8 mouse cellular contexts compared by ENCODE assay signal in genomic region chr1:194624411-194624810, GRCm38 (mm10). TPM values are rescaled to one million over a fixed set of nuclear protein-coding genes. Genes with fewer than 3 reads are reported as not detected.
DNase-seq lines count a peak whose midpoint lies in the region; ATAC-seq and TF ChIP-seq lines count a peak whose summit lies in the region.

No protein-coding gene starts in this region.

- H3K4me2 ChIP-seq in limb, embryonic 13.5 days (replicated peaks) = peak overlapping the region; percentile 12; the same call in 1 of the 2 replicates
- peak overlapping the region; percentile 76 for H3K4me2 ChIP-seq in neural tube, embryonic 15.5 days

- H3K36me3 ChIP-seq in limb, embryonic 13.5 days = no peaks in the 10 kb centered on the region
- no peaks in the 10 kb centered on the region for H3K36me3 ChIP-seq in limb, embryonic 10.5 days
- H3K36me3 ChIP-seq in neural tube, embryonic 15.5 days = no peaks in the 10 kb centered on the region

- WGBS in cerebellum, adult 2 months = 58% methylated on average over 2 of the region's 2 CpGs
- 59% methylated on average over 2 of the region's 2 CpGs for WGBS in limb, embryonic 13.5 days
- WGBS in limb, embryonic 10.5 days = 58% methylated on average over 2 of the region's 2 CpGs
- 47% methylated on average over 2 of the region's 2 CpGs for WGBS in neural tube, embryonic 15.5 days

- H3K4me3 ChIP-seq in cerebellum, adult 2 months (replicated peaks; ENCODE audit: insufficient read depth, low read depth, low read length) = no peak overlapping the region
- H3K4me3 ChIP-seq in limb, embryonic 13.5 days = no peak overlapping the region
- no peak overlapping the region for H3K4me3 ChIP-seq in limb, embryonic 10.5 days
- H3K4me3 ChIP-seq in neural tube, embryonic 15.5 days (replicated peaks) = peak overlapping the region; percentile 84

- H3K27ac ChIP-seq in cerebellum, adult 2 months (ENCODE audit: insufficient read depth, low read length) = no peak overlapping the region
- no peak overlapping the region for H3K27ac ChIP-seq in limb, embryonic 13.5 days
- H3K27ac ChIP-seq in limb, embryonic 10.5 days = no peak overlapping the region
- peak overlapping the region; percentile 97 for H3K27ac ChIP-seq in neural tube, embryonic 15.5 days (replicated peaks)

- H3K27me3 ChIP-seq in cerebellum, adult 2 months (ENCODE audit: control insufficient read depth, insufficient read depth, low read length) = no peaks in the 10 kb centered on the region
- peaks cover 20% of the 10 kb centered on the region for H3K27me3 ChIP-seq in limb, embryonic 13.5 days
- peaks cover 36% of the 10 kb centered on the region for H3K27me3 ChIP-seq in limb, embryonic 10.5 days (ENCODE audit: low read depth, poor library complexity, severe bottlenecking)
- H3K27me3 ChIP-seq in neural tube, embryonic 15.5 days (replicated peaks) = no peaks in the 10 kb centered on the region

- ATAC-seq in limb, embryonic 13.5 days (ENCODE audit: low FRiP score, low read depth) = no peak
- no peak for ATAC-seq in neural tube, embryonic 15.5 days (ENCODE audit: low FRiP score)
- no peak for ATAC-seq in monocyte, adult 5-6 weeks (replicated peaks; ENCODE audit: insufficient number of reproducible peaks, low FRiP score, low TSS enrichment, poor library complexity, severe bottlenecking)

- TF ChIP-seq POLR2A in cerebellum, adult 2 months (IDR thresholded peaks at IDR 0.05; ENCODE audit: borderline replicate concordance, insufficient read depth, low read length) = no peak

- H3K9me3 ChIP-seq in limb, embryonic 13.5 days = no peaks in the 10 kb centered on the region
- H3K9me3 ChIP-seq in limb, embryonic 10.5 days (replicated peaks) = no peaks in the 10 kb centered on the region
- H3K9me3 ChIP-seq in neural tube, embryonic 15.5 days (replicated peaks) = no peaks in the 10 kb centered on the region

- DNase-seq in cerebellum, adult 2 months = peak; percentile 49 to 62
- DNase-seq in cerebellum, adult 8-10 months = no peak
- no peak for DNase-seq in limb, embryonic 10.5 days (ENCODE audit: low spot score)
- peak; percentile 29 for DNase-seq in forelimb bud, embryonic 11.5 days (ENCODE audit: low read depth, low spot score)
- no peak for DNase-seq in adrenal gland, adult 2 months

- TF ChIP-seq CTCF in cerebellum, adult 2 months (IDR thresholded peaks at IDR 0.05; ENCODE audit: borderline replicate concordance, insufficient read depth, low read depth, low read length) = peak; percentile 63; the same call in 1 of the 2 replicates

- no peak overlapping the region; the same call in 1 of the 2 replicates for H3K9ac ChIP-seq in limb, embryonic 13.5 days
- H3K9ac ChIP-seq in neural tube, embryonic 15.5 days (replicated peaks) = peak overlapping the region; percentile 97

- peaks cover 44% of the 10 kb centered on the region for H3K4me1 ChIP-seq in cerebellum, adult 2 months (ENCODE audit: control insufficient read depth, insufficient read depth, low read length)
- H3K4me1 ChIP-seq in limb, embryonic 13.5 days = peaks cover 30% of the 10 kb centered on the region
- peaks cover 79% of the 10 kb centered on the region for H3K4me1 ChIP-seq in limb, embryonic 10.5 days
- peaks cover 82% of the 10 kb centered on the region for H3K4me1 ChIP-seq in neural tube, embryonic 15.5 days

RNA-seq across cellular contexts. Expression of gene Plxna2, which starts 6.4 kb away (rescaled TPM):
- polyA plus RNA-seq in cerebellum, adult 2 months (2012; rRNA removed) = 18.0 and 20.7 TPM in 2 replicates
- polyA plus RNA-seq in limb, embryonic 13.5 days (2015; fragmentation: Nextera tagmentation; extraction: Ambion mirVana) = 5.6 and 6.7 TPM in 2 replicates
- 6.4 TPM in 2 replicates for polyA plus RNA-seq in limb, embryonic 10.5 days (2016; fragmentation: Nextera tagmentation; extraction: Ambion mirVana)
- polyA plus RNA-seq in neural tube, embryonic 15.5 days (2015; fragmentation: Nextera tagmentation; extraction: Ambion mirVana) = 37.7 and 42.4 TPM in 2 replicates
- 1 to 10 TPM; 8.6 to 9.1 TPM for total RNA-seq in adrenal gland, adult 2 months (2021)
- 2.6 and 3.6 TPM in 2 replicates for polyA plus RNA-seq in adrenal gland, adult 2 months (2012; rRNA removed)
- total RNA-seq in monocyte, adult 5-6 weeks (2017) = not detected in 3 replicates

Comparison
In these comparisons a context has a peak if more than half of its experiments do, and no peak if none do; other contexts are left out.
1. DNase-seq: peak in cerebellum, adult 2 months (2 of 2) and forelimb bud, embryonic 11.5 days (single experiment); none in cerebellum, adult 8-10 months (single experiment), limb, embryonic 10.5 days (single experiment) and adrenal gland, adult 2 months (single experiment).